Mouse (Mus musculus): ENCODE data around the gene Med15. TPM values are rescaled to one million over a fixed set of nuclear protein-coding genes. Genes with fewer than 3 reads are reported as not detected.
A peak's percentile ranks its signal among the peaks of the same experiment; 100 is the strongest.

Gene Med15
- polyA plus RNA-seq, 1 experiment, result 65.9 TPM

- Histone ChIP-seq H3K4me3 (ENCODE audit: insufficient read depth, low read length) (peak within 1 kb of the TSS; percentile 51), H3K4me1 (ENCODE audit: control insufficient read depth, insufficient read depth, low read length) (peaks cover 4% of the 10 kb centered on the region; the same call in 1 of the 2 replicates), H3K27ac (ENCODE audit: insufficient read depth, low read length) (no peak within 1 kb of the TSS)
- TF ChIP-seq CTCF (IDR thresholded peaks at IDR 0.05; ENCODE audit: extremely low read depth, insufficient read depth, low read length), result no peak
These were observed 86.2 kb downstream of the Med15 start, which contains the start of gene Ccdc74a for GRCm38 (mm10) chr16:17646310-17647114. TSS of gene Ccdc74a (plus strand) at chr16:17646470.

GRCm38 (mm10) chr16:17643437-17643990 lies 89.2 kb downstream of the Med15 start:
- Histone ChIP-seq H3K27ac (ENCODE audit: insufficient read depth, low read length) (no peak overlapping the region), H3K4me3 (ENCODE audit: insufficient read depth, low read length) (no peak overlapping the region), H3K4me1 (ENCODE audit: control insufficient read depth, insufficient read depth, low read length) (no peaks in the 10 kb centered on the region; the same call in 1 of the 2 replicates)
- TF ChIP-seq CTCF (IDR thresholded peaks at IDR 0.05; ENCODE audit: extremely low read depth, insufficient read depth, low read length) (no peak), POLR2A (IDR thresholded peaks at IDR 0.05; ENCODE audit: extremely low read depth, insufficient read depth, low read length) (no peak)

DNA sequence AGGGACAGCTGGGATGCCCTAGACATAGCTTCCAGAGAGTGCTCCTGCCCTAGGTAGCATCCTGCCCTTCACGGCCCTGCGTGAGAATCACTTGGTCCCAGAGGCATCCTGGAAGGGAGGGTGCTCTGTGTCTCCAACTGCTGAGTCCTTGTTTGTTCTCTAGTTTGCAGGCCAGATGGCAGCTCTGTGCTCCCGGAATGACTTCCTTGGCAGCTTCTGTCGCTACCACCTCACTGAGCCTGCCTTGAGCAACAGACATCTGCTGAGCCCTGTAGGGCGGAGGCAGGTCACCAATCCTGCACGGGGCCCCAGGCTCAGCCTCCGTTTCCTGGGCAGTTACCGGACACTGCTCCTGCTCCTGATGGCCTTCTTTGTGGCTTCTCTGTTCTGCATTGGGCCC lies 90.4 kb downstream of the Med15 start:
- TF ChIP-seq CTCF (IDR thresholded peaks at IDR 0.05; ENCODE audit: extremely low read depth, insufficient read depth, low read length) (no peak), POLR2A (IDR thresholded peaks at IDR 0.05; ENCODE audit: extremely low read depth, insufficient read depth, low read length) (no peak)
- no peak overlapping the region for H3K4me3 ChIP-seq (ENCODE audit: insufficient read depth, low read length)
- H3K27ac ChIP-seq (ENCODE audit: insufficient read depth, low read length), result no peak overlapping the region
- no peaks in the 10 kb centered on the region; the same call in 1 of the 2 replicates for H3K4me1 ChIP-seq (ENCODE audit: control insufficient read depth, insufficient read depth, low read length)

DNA sequence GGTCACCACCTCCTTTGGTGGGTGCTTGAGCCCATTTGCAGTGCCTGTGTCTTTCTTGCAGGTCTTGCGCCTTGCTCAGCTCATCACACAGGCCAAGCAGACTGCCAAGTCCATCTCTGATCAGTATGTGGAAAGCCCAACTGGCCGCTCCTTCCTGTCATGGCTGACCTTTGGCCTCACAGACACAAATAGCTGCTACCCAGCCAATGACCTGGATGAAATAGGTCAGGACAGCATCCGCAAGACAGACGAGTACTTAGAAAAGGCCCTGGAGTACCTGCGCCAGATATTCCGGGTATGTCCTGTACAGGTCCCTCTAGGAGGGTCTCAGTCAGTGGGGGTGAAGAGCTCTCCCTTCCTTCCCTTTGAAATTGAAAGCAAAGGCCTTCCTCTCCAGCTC lies 91.4 kb downstream of the Med15 start:
- Histone ChIP-seq H3K4me1 (ENCODE audit: control insufficient read depth, insufficient read depth, low read length) (no peaks in the 10 kb centered on the region; the same call in 1 of the 2 replicates), H3K27ac (ENCODE audit: insufficient read depth, low read length) (no peak overlapping the region), H3K4me3 (ENCODE audit: insufficient read depth, low read length) (no peak overlapping the region)
- TF ChIP-seq CTCF (IDR thresholded peaks at IDR 0.05; ENCODE audit: extremely low read depth, insufficient read depth, low read length) (no peak), POLR2A (IDR thresholded peaks at IDR 0.05; ENCODE audit: extremely low read depth, insufficient read depth, low read length) (no peak)

DNA sequence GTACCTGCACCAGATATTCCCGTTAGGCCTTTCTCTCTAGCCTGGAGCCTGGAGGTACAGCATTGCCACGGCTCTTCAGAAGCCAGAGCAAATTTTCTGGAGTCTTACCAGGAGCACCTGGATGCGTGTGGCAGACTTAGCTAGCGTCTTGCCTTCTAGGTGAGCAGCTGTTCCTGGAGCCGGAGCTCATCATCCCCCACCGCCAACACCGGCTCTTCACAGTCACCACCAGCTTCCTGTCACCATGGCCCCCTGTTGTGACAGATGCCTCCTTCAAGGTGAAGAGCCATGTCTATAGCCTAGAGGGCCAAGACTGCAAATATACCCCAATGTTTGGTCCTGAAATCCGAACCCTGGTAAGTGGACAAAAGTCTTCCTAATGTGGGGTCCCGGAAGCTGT lies 92.0 kb downstream of the Med15 start:
- Histone ChIP-seq H3K4me3 (ENCODE audit: insufficient read depth, low read length) (no peak overlapping the region), H3K4me1 (ENCODE audit: control insufficient read depth, insufficient read depth, low read length) (no peaks in the 10 kb centered on the region; the same call in 1 of the 2 replicates), H3K27ac (ENCODE audit: insufficient read depth, low read length) (no peak overlapping the region)
- no peak for TF ChIP-seq POLR2A (IDR thresholded peaks at IDR 0.05; ENCODE audit: extremely low read depth, insufficient read depth, low read length)
- TF ChIP-seq CTCF (IDR thresholded peaks at IDR 0.05; ENCODE audit: extremely low read depth, insufficient read depth, low read length), result no peak

DNA sequence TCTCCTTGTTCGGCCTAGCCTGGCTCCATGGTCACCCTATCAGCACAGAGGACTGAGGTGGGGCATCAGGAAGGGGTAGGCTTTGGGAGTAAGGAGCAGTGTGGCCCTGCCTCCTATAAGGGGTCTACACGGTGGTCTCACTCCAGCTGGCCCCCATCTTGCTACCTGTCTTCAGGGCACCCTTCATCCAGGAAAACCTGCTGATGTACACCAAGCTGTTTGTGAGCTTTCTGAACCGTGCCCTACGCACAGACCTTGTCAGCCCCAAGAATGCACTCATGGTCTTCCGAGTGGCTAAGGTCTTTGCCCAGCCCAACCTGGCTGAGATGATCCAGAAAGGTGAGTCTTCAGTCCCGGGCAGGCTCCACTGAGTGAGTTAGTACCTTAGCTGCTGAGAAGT lies 92.7 kb downstream of the Med15 start:
- Histone ChIP-seq H3K27ac (ENCODE audit: insufficient read depth, low read length) (no peak overlapping the region), H3K4me3 (ENCODE audit: insufficient read depth, low read length) (no peak overlapping the region), H3K4me1 (ENCODE audit: control insufficient read depth, insufficient read depth, low read length) (no peaks in the 10 kb centered on the region; the same call in 1 of the 2 replicates)
- TF ChIP-seq POLR2A (IDR thresholded peaks at IDR 0.05; ENCODE audit: extremely low read depth, insufficient read depth, low read length) (no peak), CTCF (IDR thresholded peaks at IDR 0.05; ENCODE audit: extremely low read depth, insufficient read depth, low read length) (no peak)

- TF ChIP-seq POLR2A (IDR thresholded peaks at IDR 0.05; ENCODE audit: extremely low read depth, insufficient read depth, low read length), result no peak
- no peak for TF ChIP-seq CTCF (IDR thresholded peaks at IDR 0.05; ENCODE audit: extremely low read depth, insufficient read depth, low read length)
These were observed 93.6 kb downstream of the Med15 start for GRCm38 (mm10) chr16:17639081-17639480.

GRCm38 (mm10) chr16:17638036-17638628 lies 94.6 kb downstream of the Med15 start:
- no peak for TF ChIP-seq CTCF (IDR thresholded peaks at IDR 0.05; ENCODE audit: extremely low read depth, insufficient read depth, low read length)
- TF ChIP-seq POLR2A (IDR thresholded peaks at IDR 0.05; ENCODE audit: extremely low read depth, insufficient read depth, low read length), result no peak
- no peaks in the 10 kb centered on the region for H3K4me1 ChIP-seq (ENCODE audit: control insufficient read depth, insufficient read depth, low read length)
- no peak overlapping the region for H3K27ac ChIP-seq (ENCODE audit: insufficient read depth, low read length)
- H3K4me3 ChIP-seq (ENCODE audit: insufficient read depth, low read length), result no peak overlapping the region

More at GRCm38 (mm10) chr16:17639081-17639480, 93.6 kb downstream of the Med15 start:
- Histone ChIP-seq H3K4me1 (ENCODE audit: control insufficient read depth, insufficient read depth, low read length) (no peaks in the 10 kb centered on the region; the same call in 1 of the 2 replicates), H3K4me3 (ENCODE audit: insufficient read depth, low read length) (no peak overlapping the region), H3K27ac (ENCODE audit: insufficient read depth, low read length) (no peak overlapping the region)

GRCm38 (mm10) chr16:17637610-17638009 lies 95.1 kb downstream of the Med15 start:
- Histone ChIP-seq H3K27ac (ENCODE audit: insufficient read depth, low read length) (no peak overlapping the region), H3K4me3 (ENCODE audit: insufficient read depth, low read length) (no peak overlapping the region), H3K4me1 (ENCODE audit: control insufficient read depth, insufficient read depth, low read length) (no peaks in the 10 kb centered on the region)
- no peak for TF ChIP-seq CTCF (IDR thresholded peaks at IDR 0.05; ENCODE audit: extremely low read depth, insufficient read depth, low read length)

Data from cortical plate, adult 2 months (tissue).